Mouse (Mus musculus): ENCODE measurements at regions not wholly inside any gene's neighbourhood (a gene's known extent, or its start where the extent isn't known, plus 50 kb on each side); places are given as distances from the start of the nearest gene placed in this dataset.

DNA sequence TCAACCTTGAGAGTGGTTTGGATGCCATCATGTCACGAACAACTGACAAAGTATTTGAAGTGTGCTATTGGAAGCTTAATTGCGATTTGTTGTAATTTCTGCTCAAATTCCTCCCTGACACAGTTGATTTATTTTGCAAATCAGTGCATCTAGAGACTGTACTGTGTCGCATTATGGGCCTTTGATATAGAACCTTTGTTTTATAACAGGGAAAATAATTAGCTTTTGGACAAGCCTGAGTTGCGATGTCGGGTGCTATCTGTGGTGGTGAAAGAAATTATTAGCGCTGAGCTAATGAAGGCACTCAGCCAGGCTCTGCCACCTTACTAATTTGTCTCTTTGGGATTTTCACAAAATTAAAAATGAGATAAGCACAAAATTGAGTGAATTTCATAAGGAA is 473.6 kb downstream of the Tlr4 start:
- no peak for TF ChIP-seq POLR2A (IDR thresholded peaks at IDR 0.05; ENCODE audit: low read depth, low read length)
- TF ChIP-seq RCOR1 (conservative IDR thresholded peaks at IDR 0.05; ENCODE audit: low read depth, low read length) = no peak
- no peak for TF ChIP-seq CTCF (conservative IDR thresholded peaks at IDR 0.05 in 1 of 2, IDR thresholded peaks at IDR 0.05 in 1 of 2; ENCODE audit: low read depth in 2 of 2, low read length in 2 of 2)

Measured in CH12.LX (cell line).